Mouse (Mus musculus) CH12.LX (cell line): Measurements from ENCODE around the gene Maea. TPM values are rescaled to one million over a fixed set of nuclear protein-coding genes. Genes with fewer than 3 reads are reported as not detected.

ENCODE experiments used
- DNase-seq: peaks from one replicate; pipeline ENCODE4 v3.0.0-alpha.2; 2013; ENCODE audit errors: extremely low read depth
- H3K27ac ChIP-seq: 2 replicates; pipeline ENCODE4 v1.5.1; 2012; ENCODE audit warnings: low read depth, mild to moderate bottlenecking, control low read depth, moderate library complexity; ENCODE audit not compliant: insufficient read depth
- H3K27me3 ChIP-seq: replicated peaks from 2 replicates; pipeline ENCODE3; 2012; ENCODE audit warnings: inconsistent platforms
- H3K36me3 ChIP-seq, 2 experiments: replicated peaks in 1 of 2; 2 replicates each; pipeline versions ENCODE3 to v1.6.1; 2012; ENCODE audit warnings: inconsistent platforms in 1 of 2, low read length in 1 of 2, mild to moderate bottlenecking in 1 of 2, mixed read lengths in 1 of 2, moderate library complexity in 1 of 2; ENCODE audit not compliant: control insufficient read depth in 1 of 2, insufficient read depth in 1 of 2
- H3K4me1 ChIP-seq, 2 experiments: 2 replicates each; pipeline ENCODE4 v1.6.1; 2012; ENCODE audit warnings: inconsistent platforms in 1 of 2, moderate library complexity in 1 of 2; ENCODE audit not compliant: insufficient read depth in 2 of 2, control insufficient read depth in 1 of 2
- H3K4me2 ChIP-seq: 2 replicates; pipeline ENCODE4 v1.6.1; 2012; ENCODE audit warnings: low read depth, mild to moderate bottlenecking, control low read depth; ENCODE audit not compliant: poor library complexity, insufficient read depth, severe bottlenecking
- H3K4me3 ChIP-seq, 3 experiments: fragments of 150-350 bp in 1 of 3; sonication (generic) in 1 of 3; replicated peaks in 1 of 3; 2 replicates each; pipeline versions ENCODE3 to v1.5.1; 2011 to 2012; ENCODE audit warnings: low read depth in 2 of 3, low read length in 2 of 3, mild to moderate bottlenecking in 2 of 3, moderate library complexity in 2 of 3, control low read depth in 1 of 3, improper control_type of control experiment in 1 of 3, inconsistent platforms in 1 of 3, mixed read lengths in 1 of 3; ENCODE audit not compliant: poor library complexity in 1 of 3
- H3K79me2 ChIP-seq: replicated peaks from 2 replicates; pipeline ENCODE4 v1.6.1; 2012; ENCODE audit warnings: mild to moderate bottlenecking, moderate library complexity; ENCODE audit not compliant: control insufficient read depth, poor library complexity, insufficient read depth, severe bottlenecking; ENCODE audit errors: extremely low read depth
- H3K9ac ChIP-seq: 2 replicates; pipeline ENCODE4 v1.6.1; 2012; ENCODE audit warnings: low read depth, mild to moderate bottlenecking, control low read depth, moderate library complexity; ENCODE audit not compliant: insufficient read depth
- H3K9me3 ChIP-seq: replicated peaks from 2 replicates; pipeline ENCODE3; 2012; ENCODE audit warnings: low read length, inconsistent platforms, mixed read lengths
- CHD1 ChIP-seq: IDR thresholded peaks from 2 replicates; pipeline ENCODE4 v1.6.1; 2012; ENCODE audit warnings: low read depth, low read length, improper control_type of control experiment, inconsistent platforms
- CHD2 ChIP-seq: IDR thresholded peaks from 2 replicates; pipeline ENCODE4 v1.6.1; 2011; ENCODE audit warnings: low read length, improper control_type of control experiment
- CTCF ChIP-seq, 2 experiments: IDR thresholded peaks in 1 of 2; conservative IDR thresholded peaks in 1 of 2; 2 replicates each; pipeline ENCODE4 v1.5.1; 2011 to 2012; ENCODE audit warnings: low read depth in 2 of 2, low read length in 2 of 2, improper control_type of control experiment in 1 of 2, inconsistent platforms in 1 of 2, mild to moderate bottlenecking in 1 of 2, moderate library complexity in 1 of 2
- E2F4 ChIP-seq: IDR thresholded peaks from 2 replicates; pipeline ENCODE4 v1.6.1; 2011; ENCODE audit warnings: low read depth, low read length, improper control_type of control experiment; ENCODE audit not compliant: insufficient replicate concordance
- JUND ChIP-seq: conservative IDR thresholded peaks from 2 replicates; pipeline ENCODE4 v1.6.1; 2011; ENCODE audit warnings: low read depth, low read length, improper control_type of control experiment
- MAFK ChIP-seq: IDR thresholded peaks from 2 replicates; pipeline ENCODE4 v1.6.1; 2011; ENCODE audit warnings: low read length, improper control_type of control experiment; ENCODE audit not compliant: insufficient replicate concordance
- MAX ChIP-seq: IDR thresholded peaks from 2 replicates; pipeline ENCODE4 v1.6.1; 2011; ENCODE audit warnings: low read length, improper control_type of control experiment
- NELFE ChIP-seq: IDR thresholded peaks from 2 replicates; pipeline ENCODE4 v1.6.1; 2011; ENCODE audit warnings: low read depth, low read length, improper control_type of control experiment
- POLR2A ChIP-seq: IDR thresholded peaks from 2 replicates; pipeline ENCODE4 v1.6.1; 2011; ENCODE audit warnings: low read depth, mild to moderate bottlenecking, improper control_type of control experiment, low read length
- SIN3A ChIP-seq: IDR thresholded peaks from 2 replicates; pipeline ENCODE4 v1.6.1; 2012; ENCODE audit warnings: low read length, improper control_type of control experiment, inconsistent platforms
- SMC3 ChIP-seq: IDR thresholded peaks from 2 replicates; pipeline ENCODE4 v1.6.1; 2011; ENCODE audit warnings: low read depth, low read length, improper control_type of control experiment
- TBP ChIP-seq: conservative IDR thresholded peaks from 2 replicates; pipeline ENCODE4 v1.6.1; 2011; ENCODE audit warnings: low read depth, low read length, improper control_type of control experiment
- USF1 ChIP-seq: IDR thresholded peaks from 2 replicates; pipeline ENCODE4 v1.6.1; 2014; ENCODE audit warnings: low read depth, mild to moderate bottlenecking, inconsistent platforms, low read length, improper control_type of control experiment
- ZKSCAN1 ChIP-seq: IDR thresholded peaks from 2 replicates; pipeline ENCODE4 v1.6.1; 2012; ENCODE audit warnings: low read depth, inconsistent platforms, low read length, improper control_type of control experiment, borderline replicate concordance
- ZNF384 ChIP-seq: IDR thresholded peaks from 2 replicates; pipeline ENCODE4 v1.6.1; 2012; ENCODE audit warnings: low read depth, low read length, improper control_type of control experiment, inconsistent platforms
- dilution Hi-C: fragments of 300-500 bp; cut with MboI; formaldehyde crosslinking; loops from 2 replicates; pipeline ENCODE4 v1.14.3; 2020; ENCODE audit warnings: low sequenced_read_pairs; ENCODE audit not compliant: extremely low pct_unique_long_range_greater_than_20kb, extremely low pct_ligation_motif_present
- in situ Hi-C: fragments of 300-500 bp; cut with MboI; formaldehyde crosslinking; loops from 3 replicates; pipeline ENCODE4 v1.14.3; 2019; ENCODE audit warnings: low sequenced_read_pairs, low pct_ligation_motif_present, low pct_unique_long_range_greater_than_20kb, mixed read lengths
- polyA plus RNA-seq: library from polyadenylated mRNA; unstranded; fragments of >175 nt; gene quantifications from 2 replicates; pipeline ENCODE4 v1.2.1, GENCODE M21; 2012; ENCODE audit warnings: low read depth; ENCODE audit not compliant: insufficient read length
- total RNA-seq, 2 experiments: library from RNA; depleted of rRNA; stranded (reverse); fragments of 300-350 nt in 1 of 2; fragments of >200 nt in 1 of 2; gene quantifications; 2 replicates each; pipeline ENCODE4 v1.2.3; 2012 to 2014

Gene Maea
- total and polyA plus RNA-seq, 3 experiments, result 75.0 to 94.2 (median 91.4) TPM

DNA sequence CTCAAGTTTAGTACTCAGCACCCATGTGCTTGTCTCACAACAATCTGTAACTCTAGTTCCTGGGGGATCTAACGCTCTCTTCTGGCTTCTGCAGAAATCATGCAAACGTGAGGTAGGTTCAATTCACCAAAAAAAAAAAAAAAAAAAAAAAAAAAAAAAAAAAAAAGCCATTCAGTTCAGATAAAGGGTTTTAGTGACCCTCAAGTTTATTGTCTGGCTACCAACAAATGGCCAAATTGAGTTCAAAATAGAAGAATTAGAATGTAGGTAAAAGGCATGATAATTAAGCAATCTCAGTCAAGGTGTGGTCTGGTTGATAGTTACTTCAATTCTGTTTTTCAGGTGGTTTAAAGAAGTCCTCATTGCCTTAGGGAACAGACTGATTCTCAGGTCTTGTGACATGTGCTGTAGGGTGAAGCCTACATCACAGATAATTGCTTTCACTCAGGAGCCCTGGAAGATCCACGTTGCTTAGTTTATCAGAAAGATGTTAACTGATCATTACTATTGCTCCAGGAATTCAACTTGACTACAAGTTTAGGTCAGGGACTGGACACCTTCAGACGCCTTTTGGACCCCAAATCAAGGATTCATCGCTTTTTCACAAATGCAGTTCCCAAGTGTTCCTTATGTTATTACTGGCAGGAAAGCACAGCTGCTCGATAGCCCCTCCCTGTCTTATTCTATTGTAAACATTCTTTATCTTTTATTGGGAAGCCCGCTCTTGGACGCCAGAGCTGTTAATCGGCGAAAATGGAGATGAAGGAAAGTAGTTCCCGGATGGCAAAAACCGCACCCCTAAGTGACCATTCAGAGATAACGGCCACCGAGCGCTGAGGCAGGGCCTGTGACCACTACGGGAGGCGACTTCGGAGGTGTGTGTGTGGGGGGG is 682 bp upstream of the Maea start:
- TF ChIP-seq ZNF384, result peak; percentile 77
- TF ChIP-seq USF1, result no peak
- no peak for TF ChIP-seq TBP
- peak; percentile 13; the same call in 1 of the 2 replicates for TF ChIP-seq MAX
- no peak for TF ChIP-seq CTCF (conservative IDR thresholded peaks at IDR 0.05 in 1 of 2, IDR thresholded peaks at IDR 0.05 in 1 of 2; ENCODE audit: low read depth in 2 of 2, low read length in 2 of 2)
- no peak for TF ChIP-seq E2F4
- DNase-seq, result no peak
- Histone ChIP-seq H3K9ac (peak overlapping the region; percentile 76), H3K9me3 (peaks cover 3% of the 10 kb centered on the region), H3K4me3 (peak overlapping the region; percentile 55 to 99 (median 81)), H3K27ac (peak overlapping the region; percentile 63), H3K4me2 (peak overlapping the region; percentile 70), H3K27me3 (no peaks in the 10 kb centered on the region), H3K36me3 (peaks cover 0 to 27% of the 10 kb centered on the region in 2 experiments), H3K79me2 (peaks cover 40% of the 10 kb centered on the region), H3K4me1 (peaks cover 0 to 22% of the 10 kb centered on the region in 2 experiments; a peak in 3 of 4 replicates)
- dilution Hi-C loops (no loop called here), in situ Hi-C loops (no loop called here)

DNA sequence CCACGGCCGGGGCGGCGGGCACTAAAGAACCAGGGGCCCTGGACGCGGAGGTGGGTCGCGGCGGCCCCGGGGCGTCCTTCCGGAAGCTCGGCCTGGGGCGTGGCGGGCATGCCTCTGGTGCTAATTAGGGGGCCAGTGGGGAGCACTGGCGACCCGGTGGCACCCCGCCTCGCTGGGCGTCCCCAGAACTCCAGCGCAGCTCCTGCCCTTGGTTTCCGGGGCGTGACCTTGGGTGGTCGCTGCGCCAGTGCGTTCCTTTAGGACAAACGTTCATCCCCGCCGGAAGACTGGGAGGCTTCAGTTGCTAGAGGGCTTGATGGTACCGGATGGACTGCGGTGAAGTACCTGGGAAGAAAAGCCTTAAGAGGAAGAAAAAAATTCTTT is 660 bp downstream of the Maea start:
- H3K4me2 ChIP-seq, result peak overlapping the region; percentile 87
- in situ Hi-C loops, result no loop called here
- dilution Hi-C loops, result no loop called here
- TF ChIP-seq SMC3 (no peak), CHD1 (no peak), NELFE (no peak), ZKSCAN1 (no peak), POLR2A (no peak), MAX (no peak)
- H3K9me3 ChIP-seq, result peaks cover 3% of the 10 kb centered on the region
- H3K79me2 ChIP-seq, result peaks cover 52% of the 10 kb centered on the region
- peak overlapping the region; percentile 86 for H3K9ac ChIP-seq
- no peak overlapping the region for H3K27ac ChIP-seq
- DNase-seq, result no peak
- H3K4me3 ChIP-seq, result peak overlapping the region; percentile 66 to 99 (median 80)
- H3K36me3 ChIP-seq, result peaks cover 0 to 37% of the 10 kb centered on the region in 2 experiments
- peaks cover 0 to 25% of the 10 kb centered on the region in 2 experiments; a peak in 3 of 4 replicates for H3K4me1 ChIP-seq
- H3K27me3 ChIP-seq, result no peaks in the 10 kb centered on the region

DNA sequence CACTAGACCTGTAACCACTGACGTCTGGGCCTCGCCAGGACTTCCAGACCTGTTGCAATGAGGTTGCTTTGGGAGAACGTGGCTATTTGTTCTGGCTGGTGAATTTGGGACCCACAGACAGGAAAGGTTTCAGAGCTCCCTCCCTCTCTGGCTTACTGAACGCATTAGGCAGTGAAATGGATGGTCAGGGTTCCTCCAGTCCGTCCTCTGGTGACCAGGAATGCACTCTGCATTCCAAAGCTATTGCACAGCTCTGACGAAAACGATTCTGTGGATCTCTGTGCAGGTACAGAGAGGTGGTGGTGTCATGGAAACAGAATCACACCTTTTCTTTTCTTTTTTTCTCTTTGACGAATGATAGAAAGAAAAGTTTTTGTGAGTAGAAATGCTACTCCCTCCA is 1.9 kb downstream of the Maea start:
- Histone ChIP-seq H3K4me3 (no peak overlapping the region), H3K9me3 (peaks cover 3% of the 10 kb centered on the region), H3K9ac (no peak overlapping the region), H3K27ac (no peak overlapping the region), H3K4me1 (peaks cover 0 to 28% of the 10 kb centered on the region in 2 experiments; a peak in 3 of 4 replicates), H3K36me3 (peaks cover 0 to 47% of the 10 kb centered on the region in 2 experiments), H3K79me2 (peaks cover 64% of the 10 kb centered on the region), H3K4me2 (no peak overlapping the region), H3K27me3 (no peaks in the 10 kb centered on the region)
- DNase-seq, result no peak
- in situ Hi-C loops (no loop called here), dilution Hi-C loops (no loop called here)
- TF ChIP-seq CHD2 (no peak), MAFK (no peak), ZNF384 (no peak), JUND (no peak), SIN3A (no peak)
